Mouse (Mus musculus) lung, embryonic 16.5 days (tissue): ENCODE data around the gene Rpgrip1l. TPM values are rescaled to one million over a fixed set of nuclear protein-coding genes. Genes with fewer than 3 reads are reported as not detected.
A peak's percentile ranks its signal among the peaks of the same experiment; 100 is the strongest.

ENCODE experiments used
- ATAC-seq: fragments of 200-750 bp; cut with Nextera tagmentation; 2 replicates; pipeline ENCODE4 v1.8.0; 2017; ENCODE audit warnings: low read depth, mild to moderate bottlenecking, moderate library complexity
- H3K27ac ChIP-seq: fragments of 300-500 bp; sonication (generic); 2 replicates; pipeline ENCODE4 v1.5.1; 2014; ENCODE audit warnings: mild to moderate bottlenecking, control low read depth, low read length
- H3K27me3 ChIP-seq: fragments of 300-500 bp; sonication (generic); 2 replicates; pipeline ENCODE4 v1.6.1; 2014; ENCODE audit warnings: low read depth, low read length, mixed read lengths; ENCODE audit not compliant: control insufficient read depth, insufficient read depth
- H3K36me3 ChIP-seq: fragments of 300-500 bp; sonication (generic); 2 replicates; pipeline ENCODE4 v1.6.1; 2014; ENCODE audit warnings: low read length; ENCODE audit not compliant: control insufficient read depth, insufficient read depth
- H3K4me1 ChIP-seq: fragments of 300-500 bp; sonication (generic); replicated peaks from 2 replicates; pipeline ENCODE4 v1.6.1; 2014; ENCODE audit warnings: low read length, mixed read lengths; ENCODE audit not compliant: control insufficient read depth, insufficient read depth
- H3K4me2 ChIP-seq: fragments of 300-500 bp; sonication (generic); 2 replicates; pipeline ENCODE4 v1.6.1; 2014; ENCODE audit warnings: low read depth, low read length, control low read depth
- H3K4me3 ChIP-seq: fragments of 300-500 bp; sonication (generic); 2 replicates; pipeline ENCODE4 v1.5.1; 2014; ENCODE audit warnings: mild to moderate bottlenecking, low read length, control low read depth
- H3K9ac ChIP-seq: fragments of 300-500 bp; sonication (generic); 2 replicates; pipeline ENCODE4 v1.6.1; 2014; ENCODE audit warnings: low read length, control low read depth
- H3K9me3 ChIP-seq: fragments of 300-500 bp; sonication (generic); 2 replicates; pipeline ENCODE4 v1.6.1; 2016; ENCODE audit warnings: low read length; ENCODE audit not compliant: control insufficient read depth
- WGBS: fragments of 180-500 bp; shearing (Covaris S2); extraction: QIAGEN DNeasy Blood & Tissue Kit; methylation state at CpG from one replicate; pipeline ENCODE4 v1.1.7; 2014; 5-methylcytosine and 5-hydroxymethylcytosine counted together
- polyA plus RNA-seq: library from polyadenylated mRNA; unstranded; fragments of >200 nt; fragmentation: Nextera tagmentation; extraction: Ambion mirVana; gene quantifications from 2 replicates; pipeline ENCODE4 v1.2.1, GENCODE M21; 2015

Gene Rpgrip1l
- polyA plus RNA-seq, 1 experiment from 2014 or later, result 12.9 TPM

GRCm38 (mm10) chr8:91339651-91340050, 26.6 kb upstream of the Rpgrip1l start:
- no peak overlapping the region for H3K4me2 ChIP-seq
- WGBS, result 59% methylated on average over 8 of the region's 8 CpGs
- ATAC-seq, result 0 out of 2 replicates have a peak, but pooled peaks have one; percentile 49
- no peak overlapping the region for H3K4me3 ChIP-seq
- no peaks in the 10 kb centered on the region for H3K9me3 ChIP-seq
- no peak overlapping the region for H3K27ac ChIP-seq
- H3K4me1 ChIP-seq, result peaks cover 19% of the 10 kb centered on the region; the same call in 1 of the 2 replicates
- H3K9ac ChIP-seq, result no peak overlapping the region
- no peaks in the 10 kb centered on the region for H3K36me3 ChIP-seq
- no peaks in the 10 kb centered on the region for H3K27me3 ChIP-seq

- Histone ChIP-seq H3K27me3 (no peaks in the 10 kb centered on the region), H3K27ac (no peak overlapping the region), H3K4me3 (no peak overlapping the region), H3K36me3 (no peaks in the 10 kb centered on the region), H3K9ac (no peak overlapping the region), H3K4me2 (no peak overlapping the region), H3K4me1 (peaks cover 15% of the 10 kb centered on the region), H3K9me3 (no peaks in the 10 kb centered on the region)
- ATAC-seq, result no peak
- WGBS, result 73% methylated on average over 6 of the region's 6 CpGs
These were observed 25.5 kb upstream of the Rpgrip1l start for GRCm38 (mm10) chr8:91338389-91339154.

- Histone ChIP-seq H3K36me3 (no peaks in the 10 kb centered on the region), H3K4me1 (peaks cover 38% of the 10 kb centered on the region), H3K9ac (peak overlapping the region; percentile 48; the same call in 1 of the 2 replicates), H3K4me2 (no peak overlapping the region), H3K4me3 (no peak overlapping the region), H3K9me3 (no peaks in the 10 kb centered on the region), H3K27ac (peak overlapping the region; percentile 19), H3K27me3 (no peaks in the 10 kb centered on the region)
- WGBS, result 33% methylated on average over 6 of the region's 6 CpGs
- ATAC-seq, result no peak
These were observed 16.4 kb upstream of the Rpgrip1l start for GRCm38 (mm10) chr8:91329461-91329850.

GRCm38 (mm10) chr8:91329056-91329455, 16.0 kb upstream of the Rpgrip1l start:
- H3K9ac ChIP-seq, result 0 out of 2 replicates have a peak overlapping the region, but pooled peaks have one; percentile 48
- ATAC-seq, result no peak
- H3K36me3 ChIP-seq, result no peaks in the 10 kb centered on the region
- no peak overlapping the region for H3K4me2 ChIP-seq
- peak overlapping the region; percentile 19 for H3K27ac ChIP-seq
- 76% methylated on average over 9 of the region's 9 CpGs for WGBS
- H3K27me3 ChIP-seq, result no peaks in the 10 kb centered on the region
- H3K4me3 ChIP-seq, result no peak overlapping the region
- no peaks in the 10 kb centered on the region for H3K9me3 ChIP-seq
- peaks cover 39% of the 10 kb centered on the region for H3K4me1 ChIP-seq

DNA sequence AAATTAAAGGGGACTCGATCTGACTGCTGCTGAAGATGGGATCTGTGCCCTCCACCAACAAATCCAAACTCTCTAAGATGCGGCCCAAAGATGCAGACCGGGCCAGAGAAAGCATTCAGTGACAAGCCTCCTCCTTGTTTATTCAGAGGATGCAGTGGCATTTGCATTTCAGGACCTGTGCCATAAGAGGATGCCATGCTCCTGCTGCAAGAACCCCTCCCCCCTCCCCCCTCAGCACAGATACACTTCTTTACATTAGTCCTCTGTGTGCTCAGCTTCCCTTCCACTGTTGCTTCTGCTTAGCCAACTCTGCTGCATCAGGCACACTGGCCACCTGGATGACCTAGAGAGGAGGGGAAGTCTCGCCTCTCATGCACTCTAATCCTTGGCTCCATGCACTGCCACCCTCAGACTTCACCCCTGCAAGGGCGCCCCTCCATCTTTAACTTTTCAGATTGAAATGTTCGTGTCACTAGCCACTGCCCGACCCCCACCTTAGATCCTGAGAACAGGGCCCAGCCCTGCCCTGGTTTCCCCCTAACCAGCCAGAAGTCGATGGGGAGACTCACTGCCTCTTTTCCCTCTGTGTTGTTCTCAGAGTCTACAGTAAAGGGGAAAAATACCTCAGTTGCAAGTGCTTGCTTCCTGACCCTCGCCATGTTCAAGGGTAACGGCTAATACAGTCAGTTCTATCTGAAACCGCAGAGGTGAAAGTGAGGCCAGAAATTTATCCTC, 14.6 kb upstream of the Rpgrip1l start:
- Histone ChIP-seq H3K27ac (no peak overlapping the region), H3K27me3 (no peaks in the 10 kb centered on the region), H3K9ac (no peak overlapping the region), H3K9me3 (no peaks in the 10 kb centered on the region), H3K4me3 (no peak overlapping the region), H3K36me3 (no peaks in the 10 kb centered on the region), H3K4me2 (no peak overlapping the region), H3K4me1 (peaks cover 41% of the 10 kb centered on the region)
- ATAC-seq, result no peak
- 85% methylated on average over 11 of the region's 11 CpGs for WGBS

DNA sequence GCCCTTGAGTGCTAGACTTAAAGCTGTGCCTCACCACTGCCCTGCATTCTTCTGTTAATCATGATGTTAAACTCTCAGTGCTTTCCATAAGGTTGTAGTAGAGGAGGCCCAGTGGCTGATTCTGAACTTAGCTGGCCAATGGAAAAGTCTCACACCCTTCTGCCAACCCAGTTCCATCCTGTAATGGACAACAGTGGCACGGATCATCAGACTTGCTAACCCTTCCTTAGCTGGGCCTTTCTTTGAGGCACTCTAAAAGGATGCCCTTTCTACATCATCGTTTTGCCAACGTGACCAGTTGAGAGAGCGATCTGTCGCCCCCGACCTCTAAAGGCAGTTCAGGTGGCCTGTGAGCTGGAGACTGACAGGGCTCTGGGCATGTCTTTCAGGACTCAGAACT, 13.9 kb upstream of the Rpgrip1l start:
- H3K4me1 ChIP-seq, result peaks cover 38% of the 10 kb centered on the region

DNA sequence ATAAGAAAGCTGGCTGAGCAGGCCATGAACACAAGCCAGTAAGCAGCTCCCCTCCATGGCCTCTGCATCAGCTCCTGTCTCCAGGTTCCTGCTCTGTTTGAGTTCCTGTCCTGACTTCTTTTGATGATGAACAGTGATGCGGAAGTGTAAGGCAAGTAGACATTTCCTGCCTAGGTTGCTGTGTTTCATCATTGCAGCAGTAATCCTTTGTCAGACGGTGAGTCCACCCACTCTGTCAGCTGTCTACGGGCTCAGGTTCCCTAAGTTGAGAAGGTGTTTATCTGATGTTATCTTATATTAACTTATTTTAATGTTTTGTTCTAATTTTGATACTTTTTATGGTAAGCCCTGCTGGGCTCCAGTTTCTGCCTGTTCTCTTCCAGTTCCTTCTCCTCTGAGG, 13.0 kb upstream of the Rpgrip1l start:
- WGBS, result 71% methylated on average over 3 of the region's 3 CpGs
- Histone ChIP-seq H3K9me3 (no peaks in the 10 kb centered on the region), H3K4me2 (no peak overlapping the region), H3K27ac (no peak overlapping the region), H3K9ac (no peak overlapping the region), H3K4me3 (no peak overlapping the region), H3K36me3 (no peaks in the 10 kb centered on the region), H3K4me1 (peaks cover 31% of the 10 kb centered on the region), H3K27me3 (no peaks in the 10 kb centered on the region)
- no peak for ATAC-seq

More for the DNA sequence above, 13.9 kb upstream of the Rpgrip1l start:
- no peaks in the 10 kb centered on the region for H3K36me3 ChIP-seq
- H3K9me3 ChIP-seq, result no peaks in the 10 kb centered on the region
- H3K27ac ChIP-seq, result no peak overlapping the region
- H3K4me2 ChIP-seq, result no peak overlapping the region
- no peak for ATAC-seq
- H3K4me3 ChIP-seq, result no peak overlapping the region
- no peaks in the 10 kb centered on the region for H3K27me3 ChIP-seq
- H3K9ac ChIP-seq, result no peak overlapping the region
- 87% methylated on average over 6 of the region's 6 CpGs for WGBS

DNA sequence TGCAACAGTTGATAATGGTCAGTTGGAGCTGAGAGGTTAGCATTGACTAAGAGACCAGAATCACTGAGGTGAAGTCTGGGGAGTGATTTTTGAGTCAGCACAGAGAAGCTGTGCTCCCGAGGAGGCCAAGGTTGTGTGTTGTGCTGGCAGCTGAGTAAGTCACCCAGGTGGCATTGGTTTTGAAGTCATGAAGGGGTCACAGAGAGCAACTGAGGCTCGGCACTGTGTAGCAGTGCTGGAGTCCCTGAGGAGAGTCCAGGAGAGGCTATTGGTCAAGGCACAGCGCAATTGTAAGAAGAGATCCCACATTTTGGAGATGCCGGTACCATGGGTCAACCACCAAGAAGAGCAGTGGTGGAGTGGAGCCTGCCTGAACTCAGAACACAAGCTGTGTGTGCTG, 11.9 kb upstream of the Rpgrip1l start:
- H3K4me3 ChIP-seq, result no peak overlapping the region
- peaks cover 20% of the 10 kb centered on the region for H3K4me1 ChIP-seq
- H3K27ac ChIP-seq, result no peak overlapping the region
- H3K4me2 ChIP-seq, result no peak overlapping the region
- no peaks in the 10 kb centered on the region for H3K36me3 ChIP-seq
- WGBS, result 91% methylated on average over 4 of the region's 4 CpGs
- ATAC-seq, result no peak
- H3K27me3 ChIP-seq, result no peaks in the 10 kb centered on the region
- no peaks in the 10 kb centered on the region for H3K9me3 ChIP-seq
- no peak overlapping the region for H3K9ac ChIP-seq

DNA sequence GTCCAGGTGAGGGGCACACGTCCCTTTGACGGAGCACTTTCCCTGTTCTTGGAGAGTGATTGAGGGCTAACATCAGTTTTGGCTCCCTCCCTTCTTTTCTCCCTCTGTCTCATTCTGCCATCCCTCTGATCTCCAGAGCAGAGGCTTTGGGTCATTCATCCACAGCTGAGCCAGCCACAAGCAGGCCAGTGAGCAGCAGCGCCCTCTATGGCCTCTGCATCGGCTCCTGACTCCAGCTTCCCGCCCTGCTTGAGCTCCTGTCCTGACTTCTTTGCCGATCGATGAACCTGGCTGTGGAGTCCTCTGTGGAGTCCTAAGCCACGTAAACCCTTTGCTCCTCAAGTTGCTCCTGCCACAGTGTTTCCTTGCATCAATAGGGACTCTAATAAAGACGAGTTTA, 11.2 kb upstream of the Rpgrip1l start:
- WGBS, result 71% methylated on average over 9 of the region's 9 CpGs
- no peak overlapping the region for H3K4me3 ChIP-seq
- no peaks in the 10 kb centered on the region for H3K36me3 ChIP-seq
- H3K9me3 ChIP-seq, result no peaks in the 10 kb centered on the region
- H3K4me1 ChIP-seq, result peaks cover 14% of the 10 kb centered on the region
- no peaks in the 10 kb centered on the region for H3K27me3 ChIP-seq
- H3K27ac ChIP-seq, result no peak overlapping the region
- no peak overlapping the region for H3K4me2 ChIP-seq
- ATAC-seq, result no peak
- H3K9ac ChIP-seq, result no peak overlapping the region
